Mouse (Mus musculus) gonadal fat pad, adult 2 months (tissue): ENCODE measurements around the gene Enox1. TPM values are rescaled to one million over a fixed set of nuclear protein-coding genes. Genes with fewer than 3 reads are reported as not detected.

Experiments
- DNase-seq: peaks from one replicate; pipeline ENCODE4 v3.0.0-alpha.2; 2012; ENCODE audit warnings: low read depth
- polyA plus RNA-seq: library from polyadenylated mRNA; depleted of rRNA; stranded (reverse); fragments of >200 nt; gene quantifications from 2 replicates; pipeline ENCODE4 v1.2.3, GENCODE M21; 2012

Gene Enox1
- polyA plus RNA-seq, 1 experiment: 1.6 TPM

DNA sequence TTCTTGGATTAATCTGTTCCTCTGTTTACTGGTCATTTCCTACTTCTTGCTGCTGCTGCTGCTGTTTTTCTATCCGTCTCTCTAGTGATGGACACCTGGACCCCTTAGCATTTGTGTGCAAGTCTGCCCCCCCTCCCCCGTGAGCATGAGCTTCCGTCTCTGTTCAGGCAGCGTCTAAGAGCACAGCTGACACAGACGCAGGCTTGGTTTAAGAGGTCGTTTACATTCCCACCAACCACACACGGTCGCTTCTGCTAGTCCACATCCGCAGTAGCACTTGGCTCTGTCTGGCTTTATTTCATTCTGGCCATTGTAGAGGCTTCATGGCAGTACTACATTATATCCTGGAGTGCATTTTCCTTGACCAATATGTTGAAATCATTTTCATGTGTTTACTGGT is 301.7 kb downstream of the Enox1 start:
- no peak for DNase-seq

DNA sequence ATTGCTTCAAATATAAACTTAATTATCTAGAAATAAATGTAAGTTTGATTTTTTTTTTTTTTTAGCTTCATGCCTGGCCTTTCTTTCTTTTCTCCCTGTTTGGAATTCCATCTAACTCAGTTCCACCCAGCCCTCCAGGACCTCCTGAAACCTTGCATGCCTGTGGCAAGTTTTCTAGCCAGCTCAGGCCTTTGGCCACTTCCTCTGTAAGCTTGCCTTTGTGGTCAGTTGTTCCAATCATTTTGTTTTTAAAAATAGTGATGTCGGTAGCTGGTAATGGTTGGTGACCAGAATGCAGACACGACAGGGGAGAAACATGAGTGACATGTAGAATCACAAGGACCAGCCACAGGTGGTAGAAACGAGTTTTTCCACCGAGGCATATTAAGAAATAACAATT is 307.4 kb downstream of the Enox1 start:
- DNase-seq: no peak

DNA sequence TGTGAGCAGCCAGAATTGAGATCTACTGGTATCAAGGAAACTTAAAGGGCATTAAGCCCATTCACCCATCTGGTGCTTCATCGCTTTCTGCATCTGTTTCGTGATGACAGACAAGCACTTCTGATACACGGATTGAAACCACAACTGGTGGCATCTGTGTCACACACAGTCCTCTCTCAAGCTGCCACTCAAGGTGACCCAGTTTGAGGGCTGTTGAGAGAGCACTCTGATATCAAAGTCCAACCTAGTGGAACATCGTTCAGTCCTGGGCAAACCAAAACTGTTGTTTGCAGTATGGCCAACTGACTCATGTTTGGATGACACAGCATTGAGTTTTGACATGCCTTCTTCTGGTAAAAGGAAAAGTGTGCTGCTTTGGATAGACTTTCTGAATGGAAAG is 308.2 kb downstream of the Enox1 start:
- no peak for DNase-seq

DNA sequence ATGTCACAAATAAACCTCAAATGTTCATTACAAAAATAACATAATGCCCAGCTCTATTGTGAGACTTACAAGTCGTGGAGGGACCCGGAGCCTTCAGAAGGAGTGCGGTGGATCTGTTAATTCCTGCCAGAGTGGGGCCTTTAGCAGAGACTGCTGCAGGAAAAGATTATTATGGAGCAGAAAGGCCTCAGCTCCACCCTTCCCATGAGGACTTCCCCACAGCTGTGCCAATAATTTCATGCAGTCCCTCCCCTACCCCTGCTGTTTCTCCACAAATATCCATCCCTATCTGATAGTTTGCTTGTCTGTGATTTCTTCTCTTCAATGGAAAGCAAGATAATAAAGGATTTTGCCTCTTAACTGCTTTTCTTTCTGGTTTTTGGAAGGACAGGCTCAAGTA is 314.0 kb downstream of the Enox1 start:
- no peak for DNase-seq

DNA sequence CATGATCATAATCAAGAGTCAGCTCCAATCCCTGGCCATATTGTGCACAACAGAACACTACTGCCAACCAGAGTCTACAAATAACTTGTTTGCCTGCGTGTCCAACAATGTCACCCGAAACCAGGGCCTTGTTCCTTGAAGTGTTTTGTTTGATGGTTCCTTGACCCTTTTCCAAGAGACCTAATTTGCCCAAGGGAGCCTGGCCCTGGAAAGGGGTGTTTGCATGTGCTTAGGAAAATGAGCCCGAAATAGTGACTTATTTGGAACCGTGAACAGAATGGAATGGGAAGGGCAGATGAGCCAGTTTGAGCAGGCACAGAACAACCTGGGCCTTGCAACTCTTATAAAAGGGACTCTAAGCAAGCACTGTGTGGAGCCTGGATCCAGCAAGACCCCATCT is 316.9 kb downstream of the Enox1 start:
- no peak for DNase-seq

DNA sequence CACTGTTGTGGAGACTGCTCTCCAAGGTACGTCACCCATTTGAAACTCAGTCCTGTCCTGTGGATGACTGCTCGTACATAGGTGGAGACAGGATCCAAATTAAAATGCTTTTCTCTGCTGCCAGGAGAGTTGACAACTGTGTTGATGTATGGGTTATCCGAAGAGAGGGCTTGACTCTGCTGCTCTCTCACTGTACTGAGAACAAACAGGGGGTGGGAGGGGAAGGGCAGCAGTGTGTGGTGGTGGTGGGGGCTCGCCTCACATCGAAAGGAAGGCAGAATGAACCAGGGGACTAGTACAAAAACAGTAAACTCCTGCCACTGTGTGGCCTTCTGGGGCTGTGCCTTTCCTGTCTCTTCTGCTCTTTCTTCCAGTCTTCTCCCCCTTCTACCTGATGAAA is 317.5 kb downstream of the Enox1 start:
- DNase-seq: no peak

DNA sequence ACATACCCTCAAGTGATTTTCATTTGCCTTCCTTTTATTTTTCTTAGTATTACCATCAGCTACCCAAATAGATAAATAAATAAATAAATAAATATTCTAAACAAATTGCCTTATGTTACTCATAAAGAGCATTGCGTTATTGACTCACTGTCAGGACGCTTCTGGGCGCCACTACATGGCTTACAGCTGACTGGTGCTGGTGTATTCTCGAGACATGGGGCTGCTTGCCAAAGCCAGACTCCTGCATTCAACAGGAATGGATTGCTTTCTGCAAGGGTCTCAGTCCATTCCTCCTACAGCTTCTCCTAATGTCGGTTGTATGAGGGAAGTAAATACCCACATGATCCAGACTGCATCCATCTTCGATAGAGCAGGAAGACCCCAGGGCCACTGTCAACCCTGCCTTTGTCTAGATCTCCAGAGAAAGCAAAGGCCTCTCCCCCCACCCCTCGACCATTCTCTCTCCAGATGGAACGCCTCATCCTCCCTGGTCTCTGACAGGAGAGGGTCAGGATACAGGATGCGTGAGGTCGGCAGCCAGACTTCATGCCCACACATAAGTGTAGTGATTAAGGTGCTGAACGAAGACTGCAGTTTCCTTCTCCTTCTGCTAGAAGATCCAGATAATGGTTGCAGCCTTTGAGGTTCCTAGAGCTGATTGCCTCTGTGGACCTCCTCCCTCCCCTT is 318.7 kb downstream of the Enox1 start:
- no peak for DNase-seq

DNA sequence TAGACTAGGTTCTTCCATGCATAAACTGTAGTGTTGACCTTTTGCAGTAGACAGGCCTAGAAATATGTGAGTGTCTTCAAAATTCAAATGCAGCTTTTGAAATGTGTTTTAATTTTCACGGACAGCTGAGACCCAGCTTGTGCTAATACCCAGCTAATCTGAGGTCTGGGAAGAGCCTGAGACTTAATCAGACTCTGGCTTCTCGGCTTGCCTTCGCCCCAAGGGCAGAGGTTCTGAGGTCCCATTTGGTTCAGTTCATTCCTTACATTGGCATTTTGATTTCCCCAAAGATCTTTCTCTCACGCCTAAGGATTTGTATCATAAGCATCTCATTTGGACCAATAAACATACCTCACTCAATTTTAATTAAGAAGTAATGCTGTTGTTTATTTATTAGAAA is 321.1 kb downstream of the Enox1 start:
- DNase-seq: no peak

DNA sequence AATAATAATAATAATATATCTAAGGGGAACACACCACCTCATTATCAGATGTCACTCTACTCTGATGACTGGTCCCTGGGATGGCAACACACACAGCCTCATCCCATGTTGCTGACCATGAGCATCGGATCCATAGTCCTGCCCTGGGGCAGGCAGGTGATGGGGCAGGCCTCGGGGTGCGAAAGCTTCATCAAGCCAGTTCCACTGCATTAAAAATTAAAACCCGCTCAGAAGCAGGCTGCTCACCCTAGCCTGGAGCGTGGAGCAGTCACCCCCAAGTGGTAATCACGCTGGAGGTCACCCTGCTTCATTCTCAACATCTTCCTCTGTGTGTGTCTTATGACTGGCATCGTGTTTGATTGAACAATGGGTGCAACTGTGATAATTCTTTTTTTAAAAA is 321.6 kb downstream of the Enox1 start:
- DNase-seq: no peak

DNA sequence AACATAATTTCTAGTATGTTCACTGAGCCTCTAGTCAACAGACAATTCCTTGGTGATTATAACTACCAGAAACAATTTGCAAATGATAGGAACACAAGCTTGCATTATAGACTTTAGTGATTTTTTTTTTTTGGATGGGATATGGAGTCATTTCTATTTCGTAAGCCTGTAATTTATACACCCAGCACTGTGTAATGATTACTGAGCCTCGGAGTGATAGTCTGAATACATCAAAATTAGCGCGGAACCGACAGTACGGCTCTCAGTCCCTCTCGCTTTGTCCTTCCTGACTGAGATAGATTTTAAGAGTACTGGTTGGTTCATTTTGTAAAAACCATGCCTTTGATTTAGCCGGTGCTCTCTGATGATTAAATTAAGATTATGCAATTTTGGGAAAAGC is 322.1 kb downstream of the Enox1 start:
- DNase-seq: no peak

DNA sequence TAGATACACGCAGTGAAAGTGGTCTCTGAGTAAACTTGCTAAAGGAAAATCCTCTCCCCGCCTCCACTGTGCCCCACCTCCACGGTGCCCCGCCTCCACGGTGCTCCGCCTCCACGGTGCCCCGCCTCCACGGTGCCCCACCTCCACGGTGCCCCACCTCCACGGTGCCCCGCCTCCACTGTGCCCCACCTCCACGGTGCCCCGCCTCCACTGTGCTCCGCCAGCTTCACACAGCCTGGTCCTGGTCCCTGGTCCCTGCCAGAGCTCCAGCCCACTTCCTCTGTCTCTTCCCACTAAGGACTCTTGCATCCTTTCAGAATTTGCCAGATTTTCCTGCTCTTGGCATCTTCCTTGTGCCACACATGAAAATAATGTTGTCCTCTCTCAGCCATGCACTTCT is 326.5 kb downstream of the Enox1 start:
- no peak for DNase-seq

DNA sequence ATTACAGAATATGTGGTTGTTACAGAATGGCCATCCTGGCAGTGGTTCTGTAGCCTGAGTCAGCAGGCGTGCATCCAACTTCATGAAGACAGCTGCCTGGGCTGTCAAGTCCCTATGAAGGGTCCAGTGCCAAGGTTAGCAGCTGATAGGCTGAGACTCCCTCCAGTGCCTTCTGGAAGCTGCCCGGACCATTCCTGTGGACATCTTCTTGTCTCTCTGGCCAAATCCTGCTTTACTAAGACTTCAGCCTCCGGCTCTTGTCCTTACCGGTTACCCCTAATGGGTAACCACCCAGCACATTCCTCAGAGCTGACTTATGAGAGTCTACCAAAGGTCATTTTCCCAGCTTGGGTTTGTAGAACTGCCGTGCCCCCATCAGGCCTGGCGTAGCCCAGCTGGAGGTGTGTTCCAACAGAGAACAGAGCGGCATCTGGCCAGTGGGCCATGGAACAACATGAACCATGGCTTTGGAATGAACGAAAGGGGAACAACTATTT is 328.4 kb downstream of the Enox1 start:
- DNase-seq: peak; percentile 55

DNA sequence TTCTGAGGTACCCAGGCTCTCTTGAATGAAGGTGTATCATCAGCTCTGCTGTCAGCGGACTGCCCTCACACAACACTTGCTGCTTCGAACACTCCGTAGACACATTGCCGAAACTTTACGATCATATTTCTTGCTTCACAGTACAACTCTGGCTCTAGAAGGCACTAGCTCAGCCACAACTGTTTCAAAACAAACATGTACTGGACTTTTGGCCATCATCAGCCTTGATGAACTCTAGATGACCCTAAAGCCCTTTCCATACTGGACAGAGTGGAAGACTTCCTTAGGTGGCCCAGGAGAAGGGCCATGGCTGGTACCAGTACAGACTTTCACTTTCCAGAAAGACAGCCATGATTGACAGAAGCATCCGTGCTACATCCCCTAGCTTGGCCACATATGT is 334.1 kb downstream of the Enox1 start:
- DNase-seq: no peak

DNA sequence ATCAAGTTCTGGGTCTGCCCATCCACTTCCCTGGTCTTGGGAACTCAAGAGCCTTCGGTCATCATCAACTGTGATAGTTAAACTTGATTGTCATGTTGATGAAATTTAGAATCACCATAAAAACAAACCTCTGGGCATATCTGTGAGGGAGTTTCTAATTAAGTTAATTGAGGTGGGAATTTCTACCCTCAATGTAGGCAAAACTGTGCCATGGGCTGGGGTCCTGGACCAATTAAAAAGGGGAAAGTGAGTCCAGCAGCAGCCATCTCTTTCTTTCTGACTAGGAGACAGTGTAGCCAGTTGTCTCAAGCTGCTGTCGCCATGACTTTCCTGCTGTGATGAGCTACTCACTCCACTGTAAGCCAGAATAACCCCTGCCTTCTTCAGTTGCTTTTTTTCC is 335.2 kb downstream of the Enox1 start:
- DNase-seq: no peak

DNA sequence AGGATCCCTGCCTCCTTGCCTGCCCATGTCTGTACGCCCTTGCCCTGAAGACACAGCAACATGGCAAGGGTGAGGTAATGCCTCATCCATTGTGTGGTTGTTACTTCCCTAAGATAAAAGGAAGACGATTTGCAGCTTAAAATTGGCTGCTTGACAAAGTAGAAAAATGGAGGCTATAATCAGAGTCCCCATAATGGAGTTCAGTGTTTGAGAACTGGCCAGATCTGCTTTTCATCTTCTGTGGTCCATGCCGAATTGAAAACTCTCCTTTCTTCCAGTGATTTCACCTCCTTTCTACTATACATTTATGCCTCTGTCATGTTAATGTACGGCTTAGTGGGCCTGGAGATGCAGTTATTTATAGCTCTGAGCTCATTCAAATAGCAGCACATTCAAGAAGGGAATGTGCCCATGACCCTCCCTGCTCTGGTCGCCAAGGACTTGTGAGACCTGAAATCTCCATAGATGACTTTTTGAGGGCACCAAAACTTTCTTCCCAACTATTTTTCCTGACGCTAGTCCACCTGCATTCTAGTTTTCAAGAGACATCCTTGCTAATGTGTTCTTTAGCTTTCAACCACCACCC is 343.5 kb downstream of the Enox1 start:
- DNase-seq: no peak

DNA sequence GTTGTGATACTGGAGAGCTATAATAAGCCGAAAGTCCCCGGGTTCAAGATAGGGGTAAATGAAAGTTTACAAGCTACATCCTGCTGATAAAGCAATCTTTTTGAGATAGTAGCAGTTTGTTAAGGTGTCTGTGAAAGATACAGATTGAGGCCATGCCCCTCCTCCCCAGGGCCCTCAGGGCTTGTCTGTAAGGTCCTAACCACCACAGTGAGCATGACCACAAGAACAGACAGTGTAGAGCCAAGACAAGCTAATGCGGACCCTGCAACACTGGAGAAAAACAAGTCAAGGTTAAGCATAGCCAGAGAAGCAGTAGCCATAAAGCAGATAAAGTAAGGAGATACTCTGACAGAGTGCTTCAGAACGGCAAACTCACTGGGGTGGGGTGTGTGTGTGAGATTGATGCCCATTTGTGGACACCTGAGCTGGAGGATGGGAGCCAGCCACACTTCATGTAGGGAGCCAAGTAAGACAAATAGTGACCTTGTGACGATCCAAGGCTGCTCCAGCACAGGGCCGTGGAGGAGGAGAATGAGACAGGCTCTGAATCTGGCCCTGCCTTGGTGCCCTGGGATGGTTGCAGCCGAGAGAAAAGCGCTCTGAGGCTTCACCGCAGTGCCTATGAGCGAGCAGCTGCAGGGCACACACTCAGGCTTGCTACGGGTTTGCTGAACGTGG is 348.0 kb downstream of the Enox1 start:
- DNase-seq: no peak

DNA sequence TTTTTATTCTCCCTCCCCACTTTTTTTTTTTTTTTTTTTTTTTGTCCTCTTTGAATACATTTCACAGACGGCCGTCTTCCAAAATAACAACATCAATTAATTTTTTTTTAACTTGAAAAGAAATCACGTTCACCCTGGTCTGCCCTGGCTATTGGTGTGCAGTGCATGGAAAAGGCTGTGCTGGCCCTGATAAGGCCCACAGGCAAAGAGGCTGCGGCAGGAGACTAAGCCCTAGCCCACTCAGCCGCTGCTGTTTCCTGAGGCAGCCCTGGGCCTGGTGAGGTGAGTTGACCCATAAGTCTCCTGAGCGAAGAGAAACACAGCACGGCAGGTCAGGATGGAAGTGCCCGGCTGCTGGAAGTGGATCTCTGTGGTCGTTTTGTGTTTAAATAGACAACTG is 349.8 kb downstream of the Enox1 start:
- no peak for DNase-seq

DNA sequence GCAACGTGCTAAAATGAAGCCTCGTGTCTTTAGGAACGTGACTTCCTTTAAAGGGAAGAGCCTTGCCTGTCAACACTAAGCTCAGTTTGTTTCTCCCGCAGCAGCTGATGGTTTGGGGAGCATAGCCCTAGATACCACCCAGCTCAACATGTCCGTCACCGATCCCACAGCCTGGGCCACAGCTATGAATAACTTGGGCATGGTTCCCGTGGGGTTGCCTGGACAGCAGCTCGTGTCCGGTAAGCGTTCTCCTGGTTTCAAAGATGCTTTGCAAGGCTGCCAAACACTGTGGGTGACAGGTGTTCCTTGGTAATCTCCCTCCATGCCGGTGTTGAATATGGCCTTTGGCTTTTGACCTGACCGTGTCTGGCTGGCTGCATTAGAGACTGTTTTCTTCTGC is 351.5 kb downstream of the Enox1 start:
- DNase-seq: no peak

DNA sequence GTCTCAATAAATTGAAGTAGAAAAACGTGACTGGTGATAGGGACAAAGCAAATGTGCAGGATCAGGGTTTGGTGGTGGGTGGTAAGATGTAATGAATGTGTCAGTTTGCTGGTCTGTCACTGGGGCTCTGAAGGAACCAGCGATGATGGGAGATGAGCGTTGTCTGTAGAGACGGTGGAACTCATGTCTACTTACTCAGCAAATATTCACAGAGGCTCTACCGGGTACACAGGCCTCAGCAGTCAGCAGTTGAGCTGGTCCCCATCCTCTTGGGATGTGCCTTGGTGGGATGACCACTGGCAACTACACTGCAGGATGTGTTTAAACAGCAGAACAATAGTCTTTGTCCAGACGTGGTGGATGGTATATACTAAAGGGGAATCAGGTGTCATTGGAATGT is 352.5 kb downstream of the Enox1 start:
- DNase-seq: no peak

DNA sequence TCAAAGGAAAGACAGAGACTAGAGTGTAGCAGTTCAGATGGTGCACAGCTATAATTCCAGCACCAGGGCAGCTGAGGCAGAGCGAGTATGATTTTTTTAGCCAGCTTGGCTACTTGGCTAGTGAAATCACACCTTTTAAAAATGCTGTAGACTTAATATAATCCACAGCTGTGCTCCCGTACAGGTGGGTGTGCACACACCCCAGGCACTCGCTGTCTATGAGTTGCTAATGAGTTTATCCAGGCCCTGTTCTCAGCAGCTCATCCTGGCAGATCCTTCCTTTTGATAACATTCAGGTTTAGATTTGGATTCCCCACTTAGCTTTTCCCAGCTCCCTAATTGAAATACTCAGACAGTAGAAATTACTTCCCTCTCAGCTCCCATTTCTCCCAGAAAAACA is 353.4 kb downstream of the Enox1 start:
- DNase-seq: no peak

DNA sequence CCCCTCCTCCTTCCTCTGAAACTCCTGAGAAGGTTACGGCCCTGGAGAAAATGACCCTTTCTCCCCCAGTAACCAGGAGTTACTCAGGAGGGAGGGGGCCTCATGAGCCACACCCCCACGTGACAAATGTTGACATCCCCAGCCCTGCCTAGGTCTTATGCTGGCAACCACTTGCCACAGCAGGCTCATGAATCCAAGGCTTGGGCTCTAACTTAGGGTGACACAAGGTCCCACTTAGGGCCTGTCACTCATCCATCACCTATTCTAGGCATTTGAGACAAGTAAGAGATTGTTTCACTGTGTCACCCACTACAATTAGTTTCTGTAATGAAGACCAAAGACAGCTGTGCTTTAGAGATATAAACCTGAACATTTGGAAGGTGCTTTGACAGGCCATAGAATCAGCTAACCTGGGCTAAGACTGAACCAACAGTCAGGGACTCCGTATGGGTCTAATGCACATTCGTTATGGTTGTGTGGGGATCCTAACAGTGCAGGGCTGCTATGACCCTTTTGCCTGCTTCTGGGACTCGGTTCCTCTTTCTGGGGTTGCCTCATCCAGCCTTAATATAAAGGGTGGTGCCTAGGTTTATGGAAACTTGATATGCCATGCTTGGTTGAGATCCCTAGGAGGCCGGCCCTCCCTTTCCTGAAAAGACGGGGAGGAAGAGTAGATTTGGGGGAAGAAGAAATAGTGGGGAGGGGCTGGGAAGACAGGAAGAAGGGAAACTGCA is 354.7 kb downstream of the Enox1 start:
- no peak for DNase-seq

DNA sequence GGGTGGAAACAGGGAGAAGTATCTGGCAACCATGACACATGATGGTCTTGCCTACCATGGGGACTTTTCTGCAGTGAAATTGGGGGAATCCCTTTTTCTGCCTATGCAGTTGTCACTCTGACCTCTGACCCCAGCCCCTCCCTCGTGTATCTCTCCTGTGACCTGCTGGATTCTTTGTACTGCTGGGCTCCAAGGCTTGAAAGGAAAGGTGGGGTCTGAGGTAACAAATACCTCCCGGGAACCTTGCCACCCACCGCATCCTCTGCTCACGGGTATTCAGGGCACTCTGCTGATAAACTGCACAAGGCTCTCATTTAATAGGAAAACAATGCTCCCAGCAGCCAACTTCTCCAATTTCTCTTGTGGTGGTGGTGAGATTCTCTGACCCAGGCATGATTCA is 361.5 kb downstream of the Enox1 start:
- no peak for DNase-seq
